Mouse (Mus musculus) liver, embryonic 11.5 days (tissue): ENCODE data around the gene Dok1. TPM values are rescaled to one million over a fixed set of nuclear protein-coding genes. Genes with fewer than 3 reads are reported as not detected.

ENCODE experiments used
- ATAC-seq: fragments of 200-750 bp; cut with Nextera tagmentation; replicated peaks from 2 replicates; pipeline ENCODE4 v1.8.0; 2017; ENCODE audit warnings: moderate number of reproducible peaks, mild to moderate bottlenecking, moderate TSS enrichment, moderate library complexity; ENCODE audit not compliant: low FRiP score
- DNase-seq: peaks from one replicate; pipeline ENCODE4 v3.0.0-alpha.2; 2017; ENCODE audit warnings: low spot score
- H3K27ac ChIP-seq: fragments of 300-500 bp; sonication (generic); 2 replicates; pipeline ENCODE4 v1.5.1; 2014; ENCODE audit warnings: mild to moderate bottlenecking, low read depth, low read length, control low read depth
- H3K27me3 ChIP-seq: fragments of 300-500 bp; sonication (generic); replicated peaks from 2 replicates; pipeline ENCODE4 v1.6.1; 2014; ENCODE audit warnings: low read length, mixed read lengths; ENCODE audit not compliant: control insufficient read depth, insufficient read depth
- H3K36me3 ChIP-seq: fragments of 300-500 bp; sonication (generic); 2 replicates; pipeline ENCODE4 v1.6.1; 2014; ENCODE audit warnings: mild to moderate bottlenecking, low read length, moderate library complexity, mixed read lengths; ENCODE audit not compliant: control insufficient read depth, insufficient read depth
- H3K4me1 ChIP-seq: fragments of 300-500 bp; sonication (generic); replicated peaks from 2 replicates; pipeline ENCODE4 v1.6.1; 2014; ENCODE audit warnings: low read length, mixed read lengths; ENCODE audit not compliant: control insufficient read depth, insufficient read depth
- H3K4me2 ChIP-seq: fragments of 300-500 bp; sonication (generic); 2 replicates; pipeline ENCODE4 v1.6.1; 2014; ENCODE audit warnings: mild to moderate bottlenecking, control low read depth, moderate library complexity
- H3K4me3 ChIP-seq: fragments of 300-500 bp; sonication (generic); 2 replicates; pipeline ENCODE4 v1.5.1; 2014; ENCODE audit warnings: low read depth, low read length, control low read depth
- H3K9ac ChIP-seq: fragments of 300-500 bp; sonication (generic); 2 replicates; pipeline ENCODE4 v1.6.1; 2014; ENCODE audit warnings: low read depth, low read length, control low read depth
- H3K9me3 ChIP-seq: fragments of 300-500 bp; sonication (generic); 2 replicates; pipeline ENCODE4 v1.6.1; 2016; ENCODE audit warnings: low read length, inconsistent platforms, mixed read lengths; ENCODE audit not compliant: control insufficient read depth
- WGBS: fragments of 180-500 bp; shearing (Covaris S2); extraction: QIAGEN DNeasy Blood & Tissue Kit; methylation state at CpG from one replicate; pipeline ENCODE4 v1.1.7; 2014; 5-methylcytosine and 5-hydroxymethylcytosine counted together
- polyA plus RNA-seq: library from polyadenylated mRNA; unstranded; fragments of >200 nt; fragmentation: Nextera tagmentation; extraction: Ambion mirVana; gene quantifications from 2 replicates; pipeline ENCODE4 v1.2.1, GENCODE M21; 2014

Dok1 gene
- polyA plus RNA-seq, 1 experiment from 2014 or later: 17.2 TPM

DNA sequence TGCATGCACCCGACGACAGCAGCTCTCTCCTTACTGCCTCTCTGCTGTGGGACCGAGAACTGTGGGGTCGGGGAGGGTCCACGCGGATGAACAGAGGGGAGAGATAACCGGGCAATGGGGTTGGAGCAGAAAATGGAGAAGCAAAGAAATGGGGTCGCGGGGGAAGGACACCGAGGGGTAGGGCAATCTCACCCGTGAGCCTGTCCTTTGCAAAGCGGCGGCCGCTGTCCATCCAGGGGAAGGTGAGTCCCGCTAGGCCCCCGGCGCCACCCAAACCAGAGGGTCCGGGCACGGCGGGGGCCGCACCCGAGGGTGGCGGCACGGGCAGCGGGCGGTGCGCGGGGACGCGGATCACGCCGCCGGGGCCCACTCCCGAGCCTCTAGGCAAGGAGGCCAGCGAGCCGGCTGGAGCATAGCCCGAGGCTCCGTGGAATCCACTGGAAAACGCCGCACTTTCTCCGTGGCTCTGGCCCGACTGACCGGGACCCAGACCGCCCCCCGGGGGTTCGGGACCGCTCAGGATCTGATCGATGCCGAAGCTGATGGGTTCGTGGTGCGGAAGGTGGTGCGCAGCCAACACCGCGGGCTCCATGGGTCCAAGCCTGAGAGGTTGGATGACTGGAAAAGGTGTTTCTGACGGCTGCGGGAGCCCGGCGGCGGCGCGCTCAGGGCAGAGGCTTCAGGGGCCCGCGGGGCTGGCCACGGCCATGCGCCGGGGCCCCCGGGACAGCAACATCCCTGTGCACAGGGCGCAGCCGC is 36.4 kb upstream of the Dok1 start:
- DNase-seq: no peak
- Histone ChIP-seq H3K27ac (no peak overlapping the region), H3K9ac (no peak overlapping the region), H3K36me3 (no peaks in the 10 kb centered on the region), H3K4me3 (peak overlapping the region; percentile 31), H3K4me1 (peaks cover 19% of the 10 kb centered on the region), H3K9me3 (no peaks in the 10 kb centered on the region), H3K27me3 (peaks cover 99% of the 10 kb centered on the region), H3K4me2 (peak overlapping the region; percentile 37)
- WGBS: 2% methylated on average over 69 of the region's 69 CpGs
- ATAC-seq: no peak

DNA sequence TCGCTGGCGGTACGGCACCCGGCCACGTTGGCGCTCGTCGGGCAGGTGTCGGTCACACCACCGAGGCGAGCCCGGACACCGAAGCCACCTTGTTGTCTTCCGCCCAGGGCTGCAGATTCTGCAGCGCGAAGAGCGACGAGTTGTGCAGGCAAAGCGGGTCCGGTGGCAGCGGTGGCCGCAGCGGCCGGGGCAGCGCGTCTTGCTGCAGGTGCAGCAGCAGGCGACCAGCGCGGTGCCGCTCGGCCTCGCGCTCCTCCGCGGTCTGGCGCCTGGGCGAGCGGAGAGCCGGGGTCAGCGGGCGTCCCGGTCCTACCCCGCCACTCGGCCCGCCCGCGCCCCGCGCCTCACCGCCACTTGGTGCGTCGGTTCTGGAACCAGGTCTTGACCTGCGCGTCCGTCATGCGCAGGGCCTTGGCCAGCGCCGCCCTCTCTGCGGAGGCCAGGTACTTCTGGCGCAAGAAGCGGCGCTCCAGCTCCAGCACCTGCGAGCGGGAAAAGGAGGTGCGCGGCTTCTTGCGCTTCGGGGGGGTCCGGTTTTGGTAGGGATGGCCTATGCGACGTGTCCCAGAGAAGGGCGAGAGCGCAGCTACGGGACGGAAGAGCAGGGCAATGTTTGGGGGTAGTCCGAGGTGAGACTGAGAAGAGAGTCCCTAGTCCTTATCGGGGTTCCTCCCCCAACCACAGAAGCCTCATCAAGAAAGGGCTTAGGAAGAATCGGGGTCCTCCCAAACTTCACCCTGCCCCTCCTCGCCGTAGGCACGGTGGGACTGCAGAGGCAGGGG is 35.6 kb upstream of the Dok1 start:
- H3K36me3 ChIP-seq: no peaks in the 10 kb centered on the region
- H3K4me1 ChIP-seq: peaks cover 19% of the 10 kb centered on the region
- peak overlapping the region; percentile 53 for H3K4me2 ChIP-seq
- ATAC-seq (no peak), DNase-seq (no peak)
- peak overlapping the region; percentile 36 for H3K4me3 ChIP-seq
- no peak overlapping the region for H3K9ac ChIP-seq
- peaks cover 99% of the 10 kb centered on the region for H3K27me3 ChIP-seq
- no peaks in the 10 kb centered on the region for H3K9me3 ChIP-seq
- WGBS: 1% methylated on average over 81 of the region's 81 CpGs
- no peak overlapping the region for H3K27ac ChIP-seq

DNA sequence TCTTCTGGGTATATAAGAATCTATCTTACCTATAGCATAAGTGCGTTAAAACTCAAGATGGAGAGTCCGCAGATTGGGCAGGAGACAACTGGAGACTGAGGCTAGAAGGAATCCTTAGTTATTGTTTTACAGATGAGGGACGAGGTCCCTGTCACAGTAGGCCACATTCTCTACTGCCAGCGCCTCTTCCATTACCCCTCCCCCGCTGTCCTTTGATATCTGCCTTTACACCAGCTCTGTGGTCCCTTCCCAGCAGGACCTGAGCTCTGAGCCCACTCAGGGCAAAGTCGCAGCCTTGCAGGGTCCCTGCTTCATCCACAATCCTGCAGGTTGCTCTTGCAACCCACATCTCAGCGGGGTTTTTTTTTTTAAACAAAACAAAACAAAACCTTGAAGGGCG is 35.0 kb upstream of the Dok1 start:
- H3K36me3 ChIP-seq: no peaks in the 10 kb centered on the region
- no peak overlapping the region for H3K27ac ChIP-seq
- H3K4me2 ChIP-seq: peak overlapping the region; percentile 53
- H3K4me3 ChIP-seq: peak overlapping the region; percentile 36; the same call in 1 of the 2 replicates
- DNase-seq (no peak), ATAC-seq (no peak)
- H3K9ac ChIP-seq: no peak overlapping the region
- WGBS: 8% methylated on average over 8 of the region's 8 CpGs
- peaks cover 100% of the 10 kb centered on the region for H3K27me3 ChIP-seq
- H3K9me3 ChIP-seq: no peaks in the 10 kb centered on the region
- peaks cover 19% of the 10 kb centered on the region for H3K4me1 ChIP-seq

DNA sequence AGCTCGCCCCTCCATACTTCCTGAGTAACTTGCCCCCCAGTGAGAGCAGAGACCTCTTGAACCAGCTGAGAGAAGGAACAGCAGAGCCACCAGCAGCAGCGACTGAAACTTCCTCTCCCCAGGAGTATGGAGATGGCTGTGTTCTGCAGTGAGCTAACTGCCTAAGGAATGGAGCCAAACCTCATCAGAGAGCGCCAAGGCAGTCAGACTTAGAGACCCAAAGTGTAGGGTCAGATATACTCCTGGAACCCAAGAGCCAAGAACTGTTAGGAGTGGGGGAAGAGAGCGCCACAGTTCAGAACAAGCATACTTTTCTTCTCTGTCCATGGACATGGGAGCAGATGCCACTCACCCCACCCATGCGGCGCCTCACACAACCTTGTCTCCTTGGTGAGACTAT is 33.2 kb upstream of the Dok1 start:
- H3K27me3 ChIP-seq: peaks cover 100% of the 10 kb centered on the region
- H3K36me3 ChIP-seq: no peaks in the 10 kb centered on the region
- H3K9me3 ChIP-seq: no peaks in the 10 kb centered on the region
- ATAC-seq (no peak), DNase-seq (no peak)
- H3K9ac ChIP-seq: no peak overlapping the region
- no peak overlapping the region for H3K27ac ChIP-seq
- H3K4me2 ChIP-seq: no peak overlapping the region
- H3K4me3 ChIP-seq: no peak overlapping the region
- 33% methylated on average over 6 of the region's 6 CpGs for WGBS
- peaks cover 19% of the 10 kb centered on the region for H3K4me1 ChIP-seq

DNA sequence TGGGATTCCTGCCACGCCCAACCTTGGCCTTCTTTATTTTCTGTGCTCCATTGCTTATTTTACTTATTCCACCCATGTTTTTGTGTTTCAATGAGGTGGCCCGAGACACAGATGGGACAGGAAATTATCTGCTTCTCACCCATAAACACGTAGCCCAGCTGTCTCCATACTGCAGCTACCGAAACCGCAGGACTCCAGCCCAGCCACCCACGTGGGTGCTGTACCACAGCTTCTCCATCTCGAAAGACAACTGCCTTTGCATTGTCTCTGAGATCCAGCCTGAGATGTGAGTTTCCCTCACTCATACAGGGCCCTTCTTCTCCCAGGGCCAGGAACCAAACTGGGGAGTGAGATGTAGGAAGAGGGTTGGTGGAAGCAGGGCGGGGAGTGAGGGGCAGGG is 32.7 kb upstream of the Dok1 start:
- Histone ChIP-seq H3K4me2 (no peak overlapping the region), H3K36me3 (no peaks in the 10 kb centered on the region), H3K9ac (no peak overlapping the region), H3K4me3 (no peak overlapping the region), H3K27ac (no peak overlapping the region), H3K4me1 (peaks cover 15% of the 10 kb centered on the region), H3K27me3 (peaks cover 100% of the 10 kb centered on the region), H3K9me3 (no peaks in the 10 kb centered on the region)
- DNase-seq (no peak), ATAC-seq (no peak)
- WGBS: 38% methylated on average over 8 of the region's 8 CpGs

DNA sequence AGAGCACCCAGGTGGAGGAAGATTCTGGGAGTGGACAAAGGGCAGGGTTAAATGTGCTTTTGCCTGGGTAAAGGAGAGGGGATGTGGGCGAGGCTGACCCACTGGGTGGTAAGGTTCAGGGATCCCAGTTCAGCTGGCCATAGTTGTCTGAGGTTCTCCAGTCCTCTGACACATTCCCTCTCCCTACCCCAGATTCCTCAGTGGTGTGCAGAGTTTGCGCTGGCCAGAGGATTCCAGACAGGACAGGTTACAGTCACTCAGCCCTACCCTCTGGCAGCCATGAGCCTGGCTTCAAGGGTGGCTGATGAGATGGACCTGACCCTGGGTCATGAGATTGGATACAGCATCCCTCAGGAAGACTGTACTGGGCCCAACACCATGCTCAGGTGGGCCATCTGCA is 25.5 kb upstream of the Dok1 start:
- Histone ChIP-seq H3K4me2 (peak overlapping the region; percentile 54), H3K27me3 (peaks cover 30% of the 10 kb centered on the region), H3K27ac (no peak overlapping the region), H3K4me3 (peak overlapping the region; percentile 33; the same call in 1 of the 2 replicates), H3K9me3 (no peaks in the 10 kb centered on the region), H3K36me3 (peaks cover 15% of the 10 kb centered on the region), H3K4me1 (peaks cover 13% of the 10 kb centered on the region), H3K9ac (no peak overlapping the region)
- DNase-seq (no peak), ATAC-seq (no peak)
- WGBS: 91% methylated on average over 2 of the region's 2 CpGs

DNA sequence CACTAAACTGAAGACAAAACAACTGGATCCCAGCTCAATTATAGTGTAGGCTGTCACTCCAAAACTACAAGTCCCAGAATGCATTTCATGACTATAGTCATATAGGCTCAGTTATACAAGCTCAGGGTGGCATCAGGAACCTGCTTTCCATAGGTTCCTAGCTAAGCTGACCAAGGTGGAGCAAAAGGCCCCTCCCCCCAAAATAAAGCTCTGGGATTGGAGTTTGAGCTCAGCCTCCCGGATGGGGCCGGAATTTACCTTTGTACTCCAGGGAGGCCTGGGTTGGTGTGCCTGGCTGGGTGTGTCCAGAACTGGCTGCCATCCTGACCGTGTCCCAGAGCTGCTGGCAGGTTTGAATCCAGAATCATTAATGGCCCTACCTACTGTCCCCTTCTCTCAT is 24.5 kb upstream of the Dok1 start, which contains the start of gene Dqx1:
Gene Dqx1, plus strand, starts transcription at position 55 of the 400 bp plus-strand sequence.
- H3K27ac ChIP-seq: no peak within 1 kb of the TSS; the same call in 1 of the 2 replicates
- peaks cover 17% of the 10 kb centered on the region for H3K4me1 ChIP-seq
- peak within 1 kb of the TSS; percentile 54 for H3K4me2 ChIP-seq
- peak within 1 kb of the TSS; percentile 26; the same call in 1 of the 2 replicates for H3K9ac ChIP-seq
- peaks cover 15% of the 10 kb centered on the region for H3K36me3 ChIP-seq
- WGBS: 64% methylated on average over 3 of the region's 3 CpGs
- ATAC-seq: no peak
- DNase-seq: no peak
- H3K4me3 ChIP-seq: peak within 1 kb of the TSS; percentile 33
- H3K9me3 ChIP-seq: no peaks in the 10 kb centered on the region
- H3K27me3 ChIP-seq: peaks cover 20% of the 10 kb centered on the region

DNA sequence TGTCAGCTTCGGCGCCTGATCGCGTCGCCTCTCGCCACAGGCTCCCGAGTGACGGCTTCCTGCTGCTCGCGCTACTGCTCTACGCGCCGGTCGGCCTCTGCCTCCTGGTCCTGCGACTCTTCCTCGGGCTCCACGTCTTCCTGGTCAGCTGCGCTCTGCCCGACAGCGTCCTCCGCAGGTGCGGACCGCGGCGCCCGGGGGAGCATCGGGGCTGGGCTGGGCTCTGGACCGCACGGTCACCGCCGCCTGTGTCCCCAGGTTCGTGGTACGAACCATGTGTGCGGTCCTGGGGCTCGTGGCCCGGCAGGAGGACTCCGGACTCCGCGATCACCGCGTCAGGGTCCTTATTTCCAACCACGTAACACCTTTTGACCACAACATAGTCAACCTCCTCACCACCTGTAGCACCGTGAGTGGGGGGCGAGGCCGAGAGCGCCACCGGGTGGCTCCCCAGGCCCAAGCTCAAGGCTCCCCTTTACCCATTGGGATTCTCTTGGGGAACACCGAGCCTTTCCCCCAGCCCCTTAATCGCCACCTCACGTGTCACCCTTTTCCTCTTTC is 21.7 kb upstream of the Dok1 start, which contains the start of gene Htra2:
Gene Htra2, minus strand, starts transcription at position 403 of the 561 bp plus-strand sequence.
- ATAC-seq (peak; percentile 17), DNase-seq (no peak)
- Histone ChIP-seq H3K36me3 (peaks cover 22% of the 10 kb centered on the region), H3K4me1 (peaks cover 21% of the 10 kb centered on the region), H3K27ac (peak within 1 kb of the TSS; percentile 87), H3K9ac (peak within 1 kb of the TSS; percentile 94), H3K27me3 (no peaks in the 10 kb centered on the region), H3K4me3 (peak within 1 kb of the TSS; percentile 79), H3K9me3 (no peaks in the 10 kb centered on the region), H3K4me2 (peak within 1 kb of the TSS; percentile 95)
- under 1% methylated on average over 50 of the region's 50 CpGs for WGBS
